Mouse (Mus musculus) bone marrow, adult 2 months (tissue): ENCODE data around the gene Lpin1.

Experiments
- CTCF ChIP-seq: fragments of 200-500 bp; IDR thresholded peaks from 2 replicates; pipeline ENCODE4 v1.5.1; 2011; ENCODE audit warnings: low read length, control low read depth; ENCODE audit not compliant: control insufficient read depth, insufficient read depth
- POLR2A ChIP-seq: fragments of 200-500 bp; IDR thresholded peaks from 2 replicates; pipeline ENCODE4 v1.6.1; 2011; ENCODE audit warnings: low read depth, mild to moderate bottlenecking, control low read depth, low read length, borderline replicate concordance; ENCODE audit not compliant: control insufficient read depth

DNA sequence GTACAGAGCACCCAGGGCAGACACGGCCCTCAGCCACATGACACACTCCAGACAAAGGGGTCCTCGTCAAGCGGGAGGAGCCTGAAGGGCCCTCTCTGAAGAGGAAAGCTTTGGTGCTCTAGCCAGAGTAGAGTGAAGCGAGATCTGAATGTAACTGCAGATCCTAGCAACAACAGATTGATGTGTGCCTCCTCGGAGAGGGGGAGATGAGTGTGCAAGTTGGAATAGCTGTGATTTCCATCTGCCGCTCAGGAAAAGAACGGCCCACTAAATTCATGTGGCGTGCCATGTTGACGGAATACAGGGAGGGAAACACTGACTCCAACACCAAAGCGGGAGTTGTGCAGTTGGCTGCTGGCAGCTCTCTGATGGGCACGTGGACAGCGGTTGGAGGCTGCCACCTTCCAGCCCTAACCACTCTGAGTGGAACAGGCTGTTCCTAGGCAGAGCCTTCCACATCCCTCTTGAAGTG, 59.7 kb downstream of the Lpin1 start:
- no peak for TF ChIP-seq CTCF
- no peak for TF ChIP-seq POLR2A
